Mouse (Mus musculus) erythroblast, embryonic 14.5 days (primary cell): ENCODE results near the gene Mrps12.

ENCODE experiments used
- GATA1 ChIP-seq: IDR thresholded peaks from 2 replicates; pipeline ENCODE4 v1.6.1; 2012; ENCODE audit warnings: low read length, inconsistent platforms, mixed read lengths
- TAL1 ChIP-seq: IDR thresholded peaks from 3 replicates; pipeline ENCODE4 v1.6.1; 2012; ENCODE audit warnings: low read length, inconsistent platforms, mixed read lengths

DNA sequence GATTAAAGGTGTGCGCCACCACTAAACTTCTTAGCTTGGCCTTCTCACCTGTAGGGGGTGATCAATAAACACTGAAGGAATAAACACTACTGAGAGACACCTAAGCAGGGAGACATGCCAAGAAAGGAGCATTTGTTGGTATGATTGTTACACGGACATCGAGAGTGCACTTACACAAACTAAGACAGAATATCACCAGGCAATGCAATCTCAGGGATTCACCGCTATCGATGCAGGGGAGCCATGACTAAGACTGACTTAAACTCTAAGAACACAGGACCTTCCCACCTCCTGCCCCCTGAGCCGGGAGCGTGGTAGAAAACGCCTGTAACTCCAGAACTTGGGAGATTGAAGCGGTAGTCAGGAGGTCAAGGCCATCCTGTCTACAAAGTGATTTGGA lies 671 bp downstream of the Mrps12 start:
- TF ChIP-seq GATA1 (no peak), TAL1 (no peak)
